Mouse (Mus musculus): Measurements from ENCODE around the gene Ctxn2. TPM values are rescaled to one million over a fixed set of nuclear protein-coding genes. Genes with fewer than 3 reads are reported as not detected.
A peak's percentile ranks its signal among the peaks of the same experiment; 100 is the strongest.
"Not testable (repeated sequence)": the region's sequence is repeated elsewhere in the genome, so short reads cannot be mapped to it uniquely, and the experiment has no call there.

Ctxn2 gene
- 0.15 and 0.36 TPM in 2 replicates for polyA plus RNA-seq (2014; fragmentation: Nextera tagmentation; extraction: Ambion mirVana)

DNA sequence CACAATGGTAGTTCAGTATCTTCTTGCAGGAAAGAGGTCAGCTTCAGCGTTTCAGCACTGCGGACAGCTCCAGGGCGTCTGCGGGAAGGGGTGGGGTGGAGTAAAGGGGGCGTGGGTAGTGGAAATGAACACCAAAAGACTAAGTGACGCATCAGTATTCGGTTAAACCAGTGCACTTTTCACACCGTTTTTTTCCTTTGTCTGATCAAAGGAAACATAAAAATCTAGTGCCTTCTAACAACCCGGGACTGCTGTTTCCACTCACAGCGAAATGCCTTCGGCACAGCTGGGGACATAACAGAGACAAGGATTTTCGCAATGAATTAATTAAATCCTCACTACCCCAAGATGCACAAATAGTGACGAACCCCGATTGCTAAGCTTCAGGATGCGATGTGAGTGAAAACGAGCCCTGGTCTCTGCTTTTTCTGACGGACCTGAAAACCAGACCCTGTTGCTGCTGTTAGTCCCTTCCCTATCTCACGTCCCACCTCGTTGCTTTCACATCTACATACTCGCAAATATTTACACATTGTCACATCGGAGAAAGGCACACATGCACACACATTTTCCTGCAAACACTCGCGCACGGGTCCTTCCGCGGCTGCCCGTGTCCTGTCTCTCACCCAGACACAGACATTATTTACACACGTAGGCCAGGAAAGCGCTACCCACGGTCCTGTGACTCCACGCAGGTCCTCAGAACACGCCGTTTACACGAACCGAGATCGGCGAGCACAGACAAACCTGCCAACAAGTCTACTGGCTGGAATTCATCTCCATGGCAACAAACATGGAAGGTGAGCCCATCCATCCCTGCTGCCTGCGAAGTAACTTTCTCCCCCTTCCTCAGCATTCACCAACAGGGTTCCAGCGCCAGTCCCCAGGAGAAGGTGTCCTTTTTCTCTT, at the start of gene Ctxn2:
Ctxn2 (plus strand) TSS at position 790 of the 909 bp plus-strand sequence.
- H3K9me3 ChIP-seq (ENCODE audit: control insufficient read depth, low read length): no peaks in the 10 kb centered on the region
- 0 out of 2 replicates have a peak within 1 kb of the TSS, but pooled peaks have one; percentile 34 for H3K9ac ChIP-seq (ENCODE audit: low read length)
- H3K4me1 ChIP-seq (ENCODE audit: control insufficient read depth, insufficient read depth, low read length): peaks cover 2% of the 10 kb centered on the region; the same call in 1 of the 2 replicates
- peak; percentile 94 for DNase-seq (ENCODE audit: low spot score, missing footprints)
- H3K4me3 ChIP-seq (ENCODE audit: low read depth, low read length): peak within 1 kb of the TSS; percentile 30
- ATAC-seq (ENCODE audit: low FRiP score): peak; percentile 82
- H3K36me3 ChIP-seq (ENCODE audit: control insufficient read depth, insufficient read depth, low read length): no peaks in the 10 kb centered on the region
- H3K27me3 ChIP-seq (ENCODE audit: control insufficient read depth, insufficient read depth, low read length): no peaks in the 10 kb centered on the region
- WGBS: 1% methylated on average over 39 of the region's 39 CpGs
- peak within 1 kb of the TSS; percentile 59 for H3K4me2 ChIP-seq
- H3K27ac ChIP-seq (ENCODE audit: low read depth, low read length): no peak within 1 kb of the TSS

DNA sequence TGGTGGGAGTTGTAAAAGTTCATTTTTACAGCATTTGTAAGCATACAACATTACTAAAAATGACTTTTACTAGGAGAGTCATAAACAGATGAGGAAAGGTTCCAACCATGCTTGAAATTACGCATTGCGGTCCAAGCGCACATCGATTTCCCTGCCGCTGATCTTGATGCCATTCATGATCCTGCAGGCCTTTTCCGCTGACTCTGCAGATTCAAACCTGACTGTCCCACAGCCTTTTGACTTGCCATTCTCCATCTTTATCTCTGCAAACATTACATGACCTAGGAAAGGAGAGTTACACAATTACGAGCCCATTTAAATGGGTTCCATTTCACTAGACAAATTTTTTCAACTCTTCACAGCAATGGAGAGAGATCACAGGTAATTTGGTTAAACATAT, 47.7 kb upstream of the Ctxn2 start:
- Histone ChIP-seq H3K4me3 (ENCODE audit: low read depth, low read length) (no peak overlapping the region), H3K4me1 (ENCODE audit: control insufficient read depth, insufficient read depth, low read length) (no peaks in the 10 kb centered on the region), H3K9me3 (ENCODE audit: control insufficient read depth, low read length) (no peaks in the 10 kb centered on the region), H3K4me2 (no peak overlapping the region), H3K36me3 (ENCODE audit: control insufficient read depth, insufficient read depth, low read length) (peaks cover 7% of the 10 kb centered on the region; the same call in 1 of the 2 replicates), H3K27ac (ENCODE audit: low read depth, low read length) (no peak overlapping the region), H3K9ac (ENCODE audit: low read length) (no peak overlapping the region), H3K27me3 (ENCODE audit: control insufficient read depth, insufficient read depth, low read length) (no peaks in the 10 kb centered on the region)
- 95% methylated on average over 7 of the region's 7 CpGs for WGBS
- ATAC-seq (ENCODE audit: low FRiP score): no peak
- peak; percentile 17 for DNase-seq (ENCODE audit: low spot score, missing footprints)

DNA sequence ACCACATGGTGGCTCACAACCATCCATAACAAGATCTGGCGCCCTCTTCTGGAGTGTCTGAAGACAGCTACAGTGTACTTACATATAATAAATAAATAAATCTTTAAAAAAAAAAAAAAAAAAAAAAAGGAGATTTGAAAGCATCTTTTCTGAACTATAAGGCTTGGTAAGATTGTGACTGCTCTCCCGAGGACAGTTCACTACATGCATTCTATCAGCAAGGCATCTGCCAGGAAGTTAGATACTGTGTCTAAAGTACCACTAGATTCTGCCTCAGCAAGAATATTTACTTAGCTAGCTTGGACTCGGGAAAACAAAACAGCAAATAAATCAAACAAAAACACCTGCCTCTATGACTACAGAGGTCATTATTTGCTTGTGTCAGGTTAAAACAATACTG, 44.4 kb upstream of the Ctxn2 start:
- not testable (repeated sequence) for H3K4me2 ChIP-seq; ATAC-seq (ENCODE audit: low FRiP score); H3K9ac ChIP-seq (ENCODE audit: low read length); H3K4me1 ChIP-seq (ENCODE audit: control insufficient read depth, insufficient read depth, low read length); H3K27ac ChIP-seq (ENCODE audit: low read depth, low read length); DNase-seq (ENCODE audit: low spot score, missing footprints); H3K4me3 ChIP-seq (ENCODE audit: low read depth, low read length); H3K9me3 ChIP-seq (ENCODE audit: control insufficient read depth, low read length); H3K27me3 ChIP-seq (ENCODE audit: control insufficient read depth, insufficient read depth, low read length)
- 80% methylated on average over 3 of the region's 3 CpGs for WGBS
- peaks cover 12% of the 10 kb centered on the region; the same call in 1 of the 2 replicates for H3K36me3 ChIP-seq (ENCODE audit: control insufficient read depth, insufficient read depth, low read length)

DNA sequence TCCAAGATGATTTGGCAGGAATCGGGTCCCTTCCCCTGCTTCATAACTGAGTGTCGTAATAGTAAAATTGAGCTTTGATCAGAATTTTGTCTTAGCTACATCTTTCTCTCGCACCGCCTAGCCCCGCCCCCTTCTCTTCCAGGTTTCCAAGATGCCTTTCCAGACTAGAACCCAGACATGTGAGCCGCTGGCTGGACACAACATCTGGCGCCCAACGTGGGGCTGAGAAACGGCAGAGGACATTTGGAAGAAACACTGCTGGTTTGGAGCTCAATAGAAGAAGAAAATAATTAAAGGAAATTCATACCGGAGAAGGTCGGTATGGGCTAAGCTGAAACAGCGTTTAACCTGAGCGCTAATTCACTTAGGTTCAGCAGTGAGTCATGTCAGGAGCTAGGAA, 32.0 kb upstream of the Ctxn2 start:
- not testable (repeated sequence) for ATAC-seq (ENCODE audit: low FRiP score); H3K9ac ChIP-seq (ENCODE audit: low read length); H3K27ac ChIP-seq (ENCODE audit: low read depth, low read length); H3K27me3 ChIP-seq (ENCODE audit: control insufficient read depth, insufficient read depth, low read length); H3K4me2 ChIP-seq; H3K4me3 ChIP-seq (ENCODE audit: low read depth, low read length); H3K4me1 ChIP-seq (ENCODE audit: control insufficient read depth, insufficient read depth, low read length); H3K9me3 ChIP-seq (ENCODE audit: control insufficient read depth, low read length); DNase-seq (ENCODE audit: low spot score, missing footprints)
- H3K36me3 ChIP-seq (ENCODE audit: control insufficient read depth, insufficient read depth, low read length): peaks cover 11% of the 10 kb centered on the region
- WGBS: 97% methylated on average over 13 of the region's 13 CpGs

DNA sequence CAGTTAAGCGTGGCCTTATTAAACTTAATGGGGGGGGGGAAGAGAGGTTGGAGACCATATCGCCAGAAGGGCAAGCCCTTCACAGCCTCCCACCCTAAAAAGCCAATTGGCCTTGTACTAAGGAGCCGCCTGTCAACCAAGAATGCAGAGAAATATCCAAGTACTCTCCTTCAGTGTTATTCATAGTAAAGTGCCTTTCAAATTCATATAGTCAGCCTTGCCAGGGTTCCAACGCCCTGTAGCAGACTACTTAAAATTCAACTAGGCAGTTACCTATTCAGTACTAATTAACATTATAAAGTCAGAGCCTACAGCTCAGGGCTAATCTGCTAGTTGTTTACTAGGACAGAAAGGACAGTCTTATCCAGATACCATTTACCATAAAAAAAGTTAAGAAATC, 30.0 kb upstream of the Ctxn2 start:
- H3K36me3 ChIP-seq (ENCODE audit: control insufficient read depth, insufficient read depth, low read length): peaks cover 11% of the 10 kb centered on the region
- DNase-seq (ENCODE audit: low spot score, missing footprints); H3K4me1 ChIP-seq (ENCODE audit: control insufficient read depth, insufficient read depth, low read length); H3K4me3 ChIP-seq (ENCODE audit: low read depth, low read length); H3K27ac ChIP-seq (ENCODE audit: low read depth, low read length); H3K27me3 ChIP-seq (ENCODE audit: control insufficient read depth, insufficient read depth, low read length); H3K4me2 ChIP-seq; ATAC-seq (ENCODE audit: low FRiP score); H3K9ac ChIP-seq (ENCODE audit: low read length); H3K9me3 ChIP-seq (ENCODE audit: control insufficient read depth, low read length): not testable (repeated sequence)
- WGBS: 84% methylated on average over 4 of the region's 4 CpGs

DNA sequence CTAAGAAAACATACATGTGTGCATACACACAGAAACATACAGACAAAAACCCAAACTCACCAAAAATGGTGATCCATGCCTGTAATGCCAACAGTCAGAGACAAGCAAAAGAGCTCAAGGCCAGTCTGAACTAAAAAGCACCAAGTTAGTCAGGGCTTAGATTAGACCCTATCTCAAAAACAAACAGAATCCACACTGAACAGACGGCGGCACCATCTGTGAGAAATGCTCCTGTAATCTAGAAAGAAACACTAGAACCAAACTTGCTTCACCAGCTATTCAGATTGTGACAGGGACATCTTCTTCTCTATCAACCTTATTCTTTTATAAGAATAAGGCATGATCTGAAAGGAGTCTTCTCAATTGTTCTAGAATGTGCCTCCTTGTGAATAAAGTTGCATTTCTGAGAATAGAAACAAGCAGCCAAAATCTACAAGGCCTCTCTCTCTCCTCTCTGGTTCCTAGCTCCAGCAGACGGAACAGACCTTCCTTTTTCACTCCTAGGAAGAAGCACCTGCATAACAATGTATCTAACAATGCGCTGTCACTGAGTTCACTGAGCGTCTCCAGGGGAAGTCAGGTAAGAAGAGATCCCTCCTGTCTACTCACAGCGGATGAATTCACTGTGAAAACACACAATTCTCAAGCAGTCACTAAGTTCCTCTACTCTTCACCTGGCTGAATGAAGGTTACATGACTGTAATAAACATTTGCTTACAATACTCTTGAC, 16.9 kb upstream of the Ctxn2 start:
- H3K9ac ChIP-seq (ENCODE audit: low read length): no peak overlapping the region
- no peak overlapping the region for H3K4me3 ChIP-seq (ENCODE audit: low read depth, low read length)
- DNase-seq (ENCODE audit: low spot score, missing footprints) (no peak), ATAC-seq (ENCODE audit: low FRiP score) (no peak)
- no peaks in the 10 kb centered on the region for H3K9me3 ChIP-seq (ENCODE audit: control insufficient read depth, low read length)
- 76% methylated on average over 6 of the region's 6 CpGs for WGBS
- peaks cover 10% of the 10 kb centered on the region; the same call in 1 of the 2 replicates for H3K4me1 ChIP-seq (ENCODE audit: control insufficient read depth, insufficient read depth, low read length)
- H3K4me2 ChIP-seq: no peak overlapping the region
- peaks cover 9% of the 10 kb centered on the region for H3K36me3 ChIP-seq (ENCODE audit: control insufficient read depth, insufficient read depth, low read length)
- no peaks in the 10 kb centered on the region for H3K27me3 ChIP-seq (ENCODE audit: control insufficient read depth, insufficient read depth, low read length)
- no peak overlapping the region for H3K27ac ChIP-seq (ENCODE audit: low read depth, low read length)

DNA sequence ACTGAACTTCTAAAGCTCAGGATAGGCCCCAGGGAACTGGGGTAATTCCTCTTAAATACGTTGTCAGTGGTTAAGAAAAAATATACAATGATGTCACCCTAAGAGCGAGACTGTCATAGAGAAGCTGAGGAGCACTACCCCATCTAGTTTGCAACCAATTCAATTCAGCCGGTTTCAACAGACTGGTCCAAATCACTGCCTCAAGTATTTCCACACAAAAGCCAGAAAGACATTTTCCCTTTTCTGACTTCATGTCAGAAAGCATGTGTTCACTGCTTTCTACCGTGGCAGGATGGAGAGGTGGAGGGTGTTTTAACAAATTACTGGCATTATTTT, 14.2 kb upstream of the Ctxn2 start:
- no peaks in the 10 kb centered on the region for H3K9me3 ChIP-seq (ENCODE audit: control insufficient read depth, low read length)
- H3K9ac ChIP-seq (ENCODE audit: low read length): peak overlapping the region; percentile 98
- ATAC-seq (ENCODE audit: low FRiP score) (no peak), DNase-seq (ENCODE audit: low spot score, missing footprints) (peak; percentile 86)
- no peak overlapping the region for H3K27ac ChIP-seq (ENCODE audit: low read depth, low read length)
- 7% methylated on average over 4 of the region's 4 CpGs for WGBS
- peaks cover 10% of the 10 kb centered on the region; the same call in 1 of the 2 replicates for H3K4me1 ChIP-seq (ENCODE audit: control insufficient read depth, insufficient read depth, low read length)
- peak overlapping the region; percentile 61 for H3K4me2 ChIP-seq
- peak overlapping the region; percentile 89 for H3K4me3 ChIP-seq (ENCODE audit: low read depth, low read length)
- H3K27me3 ChIP-seq (ENCODE audit: control insufficient read depth, insufficient read depth, low read length): no peaks in the 10 kb centered on the region
- H3K36me3 ChIP-seq (ENCODE audit: control insufficient read depth, insufficient read depth, low read length): no peaks in the 10 kb centered on the region

DNA sequence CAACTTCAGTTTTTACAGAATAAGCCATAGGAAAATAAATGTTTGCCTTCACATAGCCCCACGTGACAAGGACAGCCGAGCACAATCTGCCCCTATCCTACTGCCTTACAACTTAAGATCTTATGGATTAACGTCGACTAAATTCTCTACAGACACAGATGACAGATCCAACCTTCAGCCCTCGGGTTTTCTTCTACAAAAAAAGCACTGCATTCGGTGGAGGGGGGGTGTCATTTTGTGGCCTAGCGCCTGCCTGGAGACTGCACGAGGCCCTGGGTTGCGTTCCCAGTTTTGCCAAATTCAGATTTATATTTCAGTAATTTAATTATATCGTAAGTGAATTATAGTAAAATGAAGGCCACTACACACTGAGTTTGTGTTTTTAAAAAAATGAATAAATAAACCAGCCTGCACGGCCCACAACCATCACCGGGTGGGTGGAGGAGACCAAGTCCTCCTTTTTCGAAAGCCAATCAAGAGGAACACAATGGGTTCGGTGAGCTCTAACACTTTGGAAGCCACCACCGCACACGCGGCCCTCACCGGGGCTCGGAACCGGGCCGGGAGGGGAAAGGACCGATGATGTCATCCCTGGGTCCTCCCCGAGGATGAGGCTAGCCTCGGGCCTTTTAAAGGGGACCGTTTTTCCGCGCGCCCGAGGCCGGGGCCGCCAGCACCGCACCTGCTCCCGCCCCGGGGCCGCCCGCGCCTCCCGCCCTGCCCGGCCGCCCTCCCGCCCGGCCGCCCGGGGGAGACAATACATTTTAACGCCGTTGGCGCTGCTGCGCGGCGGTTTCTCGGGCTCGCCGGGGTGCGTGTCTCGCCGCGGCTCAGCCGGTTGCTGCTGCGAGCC, 13.6 kb upstream of the Ctxn2 start:
- Histone ChIP-seq H3K36me3 (ENCODE audit: control insufficient read depth, insufficient read depth, low read length) (no peaks in the 10 kb centered on the region), H3K27me3 (ENCODE audit: control insufficient read depth, insufficient read depth, low read length) (no peaks in the 10 kb centered on the region), H3K9me3 (ENCODE audit: control insufficient read depth, low read length) (no peaks in the 10 kb centered on the region), H3K4me1 (ENCODE audit: control insufficient read depth, insufficient read depth, low read length) (peaks cover 10% of the 10 kb centered on the region; the same call in 1 of the 2 replicates), H3K4me3 (ENCODE audit: low read depth, low read length) (peak overlapping the region; percentile 89), H3K9ac (ENCODE audit: low read length) (peak overlapping the region; percentile 98), H3K4me2 (peak overlapping the region; percentile 61), H3K27ac (ENCODE audit: low read depth, low read length) (peak overlapping the region; percentile 85)
- DNase-seq (ENCODE audit: low spot score, missing footprints) (peak; percentile 96), ATAC-seq (ENCODE audit: low FRiP score) (peak; percentile 84)
- WGBS: under 1% methylated on average over 46 of the region's 59 CpGs

Measured in midbrain, embryonic 11.5 days (tissue).